Mouse (Mus musculus) A20 (cell line): ENCODE measurements around the gene Mrtfb.

Experiments
- DNase-seq: peaks from one replicate; pipeline ENCODE4 v3.0.0-alpha.2; 2011; ENCODE audit warnings: low read depth, low spot score

Gene Mrtfb

DNA sequence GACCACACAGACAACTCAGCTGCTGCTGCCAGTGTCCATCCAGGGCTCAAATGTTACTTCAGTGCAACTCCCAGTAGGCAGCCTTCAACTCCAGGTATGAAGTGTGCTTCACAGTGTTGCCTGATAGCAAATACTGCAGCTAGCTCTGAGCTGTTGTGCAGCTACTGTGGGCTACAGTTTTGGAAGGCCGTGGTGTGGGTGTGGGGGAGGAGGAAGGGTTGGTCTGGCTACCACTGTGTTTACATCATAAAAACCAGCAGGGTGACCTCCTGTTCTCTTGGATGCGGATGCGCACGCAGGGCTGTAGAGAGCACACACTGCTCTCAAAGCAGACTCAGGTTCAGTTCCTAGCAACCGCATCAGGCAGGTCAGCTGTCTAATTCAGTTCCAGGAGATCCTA is 145.3 kb downstream of the Mrtfb start:
- no peak for DNase-seq

DNA sequence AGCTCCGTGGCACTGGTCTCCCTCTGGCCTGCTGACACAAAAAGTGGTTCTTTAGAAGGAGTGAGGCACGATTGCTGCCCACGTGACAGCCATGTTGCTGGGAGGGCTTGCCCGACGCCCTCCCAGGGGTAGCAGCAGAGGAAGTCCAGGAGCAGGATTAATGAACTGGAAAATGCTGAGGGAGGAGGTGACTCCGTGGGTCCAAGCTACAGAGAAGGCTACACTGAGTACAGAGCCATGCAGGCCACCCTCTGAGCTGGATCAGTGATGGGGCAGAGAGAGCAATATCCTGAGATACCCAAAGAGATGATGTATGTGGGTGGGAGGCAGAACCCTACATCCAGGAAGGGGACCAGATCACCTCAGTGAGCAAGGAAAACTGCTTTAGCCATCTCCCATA is 148.4 kb downstream of the Mrtfb start:
- DNase-seq, result no peak

DNA sequence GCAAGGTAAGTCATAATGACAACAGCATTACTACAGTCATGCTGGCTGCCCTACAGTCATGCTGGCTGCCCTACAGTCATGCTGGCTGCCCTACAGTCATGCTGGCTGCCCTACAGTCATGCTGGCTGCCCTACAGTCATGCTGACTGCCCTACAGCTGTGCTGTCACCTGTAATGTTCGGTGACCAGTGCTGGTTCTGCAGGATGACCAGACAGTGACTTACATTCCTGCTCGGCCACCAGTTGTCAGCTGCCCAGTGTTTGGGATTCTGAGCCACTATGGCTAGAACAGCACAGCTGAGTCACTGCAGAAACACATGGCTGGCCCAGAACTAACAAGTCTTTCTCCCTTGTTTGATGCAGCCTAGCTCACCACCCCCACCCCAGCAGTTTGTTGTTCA is 149.1 kb downstream of the Mrtfb start:
- no peak for DNase-seq

DNA sequence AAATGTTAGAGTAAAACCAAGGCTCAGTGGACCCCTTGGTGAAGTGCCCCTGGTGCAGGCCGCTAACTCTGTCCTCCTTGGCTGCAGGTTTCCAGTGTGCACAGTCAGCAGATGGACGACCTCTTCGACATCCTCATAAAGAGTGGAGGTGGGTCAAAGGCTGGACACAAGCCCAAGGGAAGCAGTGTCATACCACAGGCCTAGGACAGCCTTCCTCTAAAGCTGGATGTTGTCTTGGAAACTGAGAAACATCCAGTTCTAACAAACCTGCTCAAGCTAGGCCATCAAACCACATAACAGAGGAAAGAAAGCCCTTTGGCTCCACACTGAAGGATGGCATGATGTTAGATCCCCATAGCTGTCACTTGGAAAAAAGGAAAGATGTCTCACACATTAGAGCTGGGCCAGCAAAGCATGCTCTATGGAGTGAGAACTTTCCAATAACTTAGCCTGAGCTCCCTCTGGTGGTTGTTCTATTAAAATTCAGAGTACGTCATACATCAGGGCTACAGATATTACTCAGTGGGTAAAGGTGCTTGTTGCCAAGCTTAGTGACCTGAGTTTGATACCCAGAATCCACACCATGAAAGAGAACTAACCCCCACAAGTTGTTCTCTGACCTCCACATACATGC is 153.4 kb downstream of the Mrtfb start:
- peak; percentile 59 for DNase-seq

DNA sequence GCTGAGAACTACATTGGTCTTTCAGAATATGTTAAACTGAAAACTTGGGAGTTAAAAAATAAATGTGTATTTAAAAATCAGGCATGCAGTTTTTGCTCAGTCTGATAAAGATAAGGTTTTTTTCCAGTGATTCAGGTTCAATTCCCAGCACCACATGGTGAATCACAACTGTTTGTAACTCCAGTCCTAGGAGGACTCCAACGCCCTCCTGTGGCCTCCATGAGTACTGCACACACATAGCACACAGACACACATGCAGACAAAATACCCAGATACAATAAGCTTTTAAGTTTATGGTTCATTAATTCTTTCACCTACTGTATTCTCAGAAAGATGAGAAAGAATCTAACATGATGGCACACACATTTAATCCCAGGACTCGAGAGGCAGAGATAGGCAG is 154.5 kb downstream of the Mrtfb start:
- DNase-seq, result no peak

DNA sequence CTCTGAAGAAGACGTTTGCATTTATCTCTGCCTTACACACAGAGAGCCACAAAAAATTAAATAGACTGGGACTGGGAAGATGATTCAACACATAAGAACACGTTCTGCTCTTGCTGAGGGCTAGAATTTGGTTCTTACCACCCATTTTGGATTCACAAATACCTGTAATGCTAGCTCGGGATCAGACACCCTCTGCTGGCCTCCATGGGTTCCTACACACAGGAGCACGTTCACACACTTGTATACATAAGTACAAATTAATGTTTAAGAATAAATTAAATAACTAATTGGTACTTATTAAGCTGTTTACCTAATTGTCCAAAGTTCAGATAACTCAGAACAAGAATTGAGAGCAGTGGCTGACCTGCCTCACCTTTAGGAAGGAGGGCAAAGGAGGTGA is 155.2 kb downstream of the Mrtfb start:
- no peak for DNase-seq

DNA sequence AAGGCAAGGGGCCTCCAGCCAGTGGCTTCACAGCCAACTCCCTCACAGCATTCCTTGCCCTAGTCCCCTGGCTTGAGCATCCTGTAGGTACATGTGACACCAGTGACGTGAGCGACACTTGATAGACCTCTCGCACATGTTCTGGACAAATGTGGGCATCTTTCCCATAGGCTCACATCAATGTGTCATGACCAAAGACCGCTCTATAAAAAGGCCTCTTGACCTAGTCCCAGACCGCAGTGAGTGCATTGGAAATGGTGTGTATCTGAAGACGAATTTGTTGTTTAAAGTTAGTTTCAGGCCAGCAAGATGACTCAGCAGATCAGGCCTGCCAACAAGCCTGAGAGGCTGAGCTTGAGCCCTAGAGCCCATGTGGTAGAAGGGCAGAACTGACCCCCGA is 158.3 kb downstream of the Mrtfb start:
- DNase-seq, result no peak

DNA sequence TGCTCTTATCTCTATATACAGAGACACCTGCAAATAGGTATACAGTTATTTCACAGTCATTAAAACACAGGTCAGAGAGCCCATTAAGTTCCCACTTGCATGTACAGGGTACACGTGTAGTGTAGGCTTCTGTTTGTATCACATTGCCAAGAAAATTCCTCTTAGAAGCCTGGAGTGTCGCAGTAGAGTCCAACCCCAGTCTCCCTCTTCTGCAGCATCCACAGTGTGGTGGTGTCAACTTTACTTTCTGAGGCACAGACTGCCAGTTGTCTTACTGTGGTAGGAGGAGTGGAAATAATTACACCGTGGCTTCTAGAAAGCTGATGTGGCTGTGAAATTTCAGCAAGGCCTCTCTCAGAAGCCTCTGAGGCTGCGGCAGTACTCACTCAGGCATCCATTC is 158.7 kb downstream of the Mrtfb start:
- no peak for DNase-seq

DNA sequence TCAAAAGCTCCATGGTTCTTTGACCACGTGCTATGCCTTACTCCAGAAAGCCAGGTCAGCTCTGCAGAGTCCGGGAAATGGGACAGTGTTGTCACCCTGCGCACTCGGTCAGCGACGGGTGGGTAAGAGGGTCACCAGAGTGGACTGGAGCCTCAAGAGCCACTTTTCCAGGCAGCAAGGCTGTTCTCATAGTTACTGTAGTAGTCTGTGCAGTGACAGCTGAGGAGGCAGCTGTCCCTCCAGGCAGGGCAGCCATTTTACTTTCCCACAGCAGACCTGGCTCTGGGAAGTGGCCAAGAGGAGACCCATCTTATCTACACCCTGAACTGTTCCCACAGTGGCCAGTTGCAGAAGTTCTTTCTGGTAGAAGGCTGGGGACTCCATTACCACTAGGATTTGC is 159.2 kb downstream of the Mrtfb start:
- no peak for DNase-seq

DNA sequence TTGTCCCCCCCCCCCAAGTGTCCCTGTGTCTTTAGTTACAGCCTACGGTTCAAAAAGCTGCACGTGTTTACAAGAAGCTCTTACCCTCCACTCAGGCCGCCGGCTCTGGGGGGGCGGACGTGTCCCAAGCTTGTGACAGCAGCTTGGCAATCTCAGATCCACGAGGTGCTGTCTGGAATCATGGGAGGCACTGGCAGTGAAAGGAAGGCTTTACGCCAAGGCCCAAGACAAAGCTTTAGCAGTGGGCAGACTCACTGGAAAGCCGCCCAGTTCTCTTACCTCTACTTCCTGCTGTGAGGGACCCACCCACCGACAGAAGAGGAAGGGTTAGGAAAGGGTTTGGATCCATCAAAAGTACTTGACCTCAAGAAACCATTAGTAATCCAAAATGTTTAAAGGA is 160.2 kb downstream of the Mrtfb start:
- no peak for DNase-seq

DNA sequence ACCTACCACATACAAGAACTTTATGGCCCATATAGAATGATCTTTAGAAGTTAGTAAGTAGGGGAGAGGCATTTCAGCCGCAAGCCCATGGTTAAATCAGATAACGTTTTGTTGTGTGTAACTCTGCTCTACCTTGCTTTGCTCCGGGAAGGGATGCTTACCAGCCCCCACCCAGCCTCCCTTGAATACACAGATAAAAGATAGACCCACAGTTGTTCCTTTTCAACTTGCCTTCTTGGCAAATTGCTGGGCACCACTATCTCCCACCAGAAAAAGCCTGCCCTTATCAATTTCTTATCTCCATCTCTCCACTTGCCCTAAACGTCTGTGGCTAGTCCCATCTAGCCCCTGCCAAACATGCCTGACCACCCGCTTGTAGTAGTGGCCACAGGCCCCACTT is 161.6 kb downstream of the Mrtfb start:
- no peak for DNase-seq

DNA sequence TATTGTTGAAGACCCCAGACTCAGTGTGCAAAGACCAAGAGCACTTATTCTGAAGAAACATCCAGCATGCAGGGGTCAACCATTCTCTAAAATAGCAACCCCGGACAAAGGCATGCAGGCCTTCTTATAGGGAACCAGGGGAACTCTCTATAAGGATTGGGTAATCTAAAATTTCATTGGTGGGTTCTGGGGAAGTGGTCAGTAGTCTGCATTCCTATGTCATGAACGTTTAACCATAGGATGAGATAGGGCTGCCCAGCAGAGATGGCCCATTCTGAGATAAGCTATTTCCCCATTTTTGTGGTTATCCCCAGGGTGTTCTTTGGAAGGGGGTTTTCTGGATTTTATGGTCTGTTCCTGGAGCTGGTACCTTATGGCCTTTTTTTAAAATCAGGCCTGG is 163.5 kb downstream of the Mrtfb start:
- no peak for DNase-seq

DNA sequence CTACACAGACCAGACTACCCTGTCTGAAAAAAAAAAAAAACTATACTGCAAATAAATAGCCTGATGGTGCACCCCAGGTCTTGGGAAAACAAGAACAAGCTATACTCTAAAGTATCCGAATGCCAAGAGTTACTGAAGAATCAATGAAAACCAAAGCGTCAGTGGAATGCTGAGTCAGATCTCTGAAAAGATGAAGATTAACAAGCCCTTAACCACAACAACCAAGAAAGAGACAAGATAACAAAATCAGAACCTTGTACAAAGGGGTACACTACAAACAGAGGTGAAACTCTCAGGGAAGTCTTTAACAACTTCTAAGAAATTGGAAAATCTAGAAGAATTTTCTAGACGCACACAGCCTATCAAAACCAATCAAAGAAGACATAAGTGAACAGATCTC is 166.2 kb downstream of the Mrtfb start:
- no peak for DNase-seq

DNA sequence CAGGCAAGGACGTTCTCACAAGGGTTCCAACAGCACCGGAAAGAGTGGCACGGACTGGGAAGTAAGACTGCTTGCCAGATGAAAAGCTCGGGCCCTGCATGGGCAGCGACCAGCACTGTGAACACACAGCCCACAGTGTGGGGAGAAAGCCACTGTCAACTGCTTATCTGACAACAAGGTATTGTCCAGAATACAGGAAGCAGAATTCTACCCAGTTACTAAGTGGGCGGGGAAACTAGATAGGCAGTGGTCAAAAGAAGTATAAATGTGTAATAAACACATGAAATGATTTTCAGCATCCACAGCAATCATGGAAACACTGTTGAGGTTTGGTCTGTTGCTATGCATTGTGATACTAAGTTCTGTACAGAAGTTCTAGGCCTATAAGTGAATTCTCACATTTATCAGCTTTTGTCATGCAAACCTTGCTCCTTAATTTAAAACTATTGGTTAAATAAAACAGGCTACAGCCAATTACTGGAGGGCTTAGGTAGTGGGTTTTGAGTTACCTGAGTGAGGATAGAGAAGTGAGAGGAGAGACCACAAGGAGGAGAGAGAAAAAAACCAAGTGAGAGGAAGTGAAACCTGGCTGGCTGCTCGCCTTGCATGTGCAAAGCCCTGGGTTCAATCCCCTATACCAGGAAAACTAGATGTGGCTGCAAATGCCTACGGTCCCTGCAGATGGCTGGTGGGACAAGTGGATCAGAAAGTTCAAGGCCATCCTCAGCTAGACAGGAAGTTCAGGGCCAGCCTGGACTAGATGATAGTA is 167.5 kb downstream of the Mrtfb start:
- peak; percentile 85 for DNase-seq

DNA sequence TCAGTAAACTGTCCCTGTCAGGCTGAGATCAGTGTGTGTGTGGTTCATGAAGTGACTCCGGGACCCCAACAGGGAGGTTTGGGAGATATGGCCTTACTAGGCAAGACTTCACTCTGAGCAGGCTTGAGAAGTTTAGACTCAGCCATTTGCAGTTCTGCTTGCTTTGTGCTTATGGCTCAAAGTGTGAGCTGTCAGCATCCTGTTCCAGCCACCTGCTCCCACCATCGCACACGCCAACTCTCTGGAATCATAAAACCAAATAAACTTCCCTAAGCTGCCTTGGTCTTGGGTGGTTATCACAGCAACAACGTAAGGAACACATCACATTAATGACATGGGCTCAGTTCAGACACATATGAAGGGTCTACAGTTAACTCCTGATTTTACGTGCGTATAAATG is 169.5 kb downstream of the Mrtfb start:
- DNase-seq, result no peak

DNA sequence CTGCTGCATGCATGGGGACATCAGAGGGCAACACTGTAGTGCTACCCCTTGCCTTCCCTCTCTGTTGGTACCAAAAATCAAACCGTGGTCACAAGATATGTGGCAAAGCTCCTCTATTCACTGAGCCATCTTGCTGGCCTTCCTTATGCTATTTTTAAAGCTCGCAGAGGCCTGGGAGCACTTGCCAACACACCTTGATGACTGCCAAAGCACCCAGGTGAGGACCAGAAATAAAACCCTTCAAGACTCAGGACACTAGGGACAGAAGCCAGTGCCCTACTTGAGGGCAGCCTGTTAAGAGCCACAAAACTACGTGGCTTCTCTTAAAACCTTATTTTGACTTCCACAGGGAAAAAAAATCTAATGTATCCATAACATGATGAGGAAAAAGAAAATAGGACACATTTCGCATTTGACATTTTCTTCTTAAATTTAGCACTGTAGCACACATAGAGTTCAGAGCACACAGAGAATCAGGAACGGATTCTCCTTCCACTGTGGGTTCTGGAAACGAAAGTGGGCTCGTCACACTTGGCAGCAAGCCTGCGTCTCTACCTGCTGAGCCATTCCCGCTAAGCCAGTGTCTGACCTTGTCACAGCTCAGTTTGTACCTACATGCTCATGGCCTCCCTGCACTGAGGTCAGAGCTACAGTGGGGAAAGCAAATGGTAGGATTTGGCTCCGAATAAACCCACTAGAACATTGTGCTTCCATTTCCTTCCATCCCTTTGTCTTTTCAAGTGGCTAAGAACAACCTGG is 170.7 kb downstream of the Mrtfb start:
- no peak for DNase-seq

DNA sequence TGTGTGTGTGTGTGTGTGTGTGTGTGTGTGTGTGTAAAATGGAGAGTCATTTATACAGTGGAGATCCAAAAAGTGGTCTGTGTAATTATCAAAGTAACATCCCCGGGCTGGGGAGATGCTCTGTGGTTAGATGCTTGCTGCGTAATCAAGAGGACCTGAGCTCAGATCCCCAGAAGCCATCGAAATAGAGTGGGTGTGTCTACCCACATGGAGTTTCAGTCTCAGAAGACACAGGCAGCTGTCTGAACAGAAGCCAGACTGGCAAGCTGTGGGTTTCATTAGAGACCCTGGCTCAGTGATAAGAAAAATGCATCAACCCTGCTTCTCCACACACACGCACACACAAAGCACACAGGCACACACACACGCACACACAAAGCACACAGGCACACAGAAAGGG is 171.8 kb downstream of the Mrtfb start:
- DNase-seq, result no peak

DNA sequence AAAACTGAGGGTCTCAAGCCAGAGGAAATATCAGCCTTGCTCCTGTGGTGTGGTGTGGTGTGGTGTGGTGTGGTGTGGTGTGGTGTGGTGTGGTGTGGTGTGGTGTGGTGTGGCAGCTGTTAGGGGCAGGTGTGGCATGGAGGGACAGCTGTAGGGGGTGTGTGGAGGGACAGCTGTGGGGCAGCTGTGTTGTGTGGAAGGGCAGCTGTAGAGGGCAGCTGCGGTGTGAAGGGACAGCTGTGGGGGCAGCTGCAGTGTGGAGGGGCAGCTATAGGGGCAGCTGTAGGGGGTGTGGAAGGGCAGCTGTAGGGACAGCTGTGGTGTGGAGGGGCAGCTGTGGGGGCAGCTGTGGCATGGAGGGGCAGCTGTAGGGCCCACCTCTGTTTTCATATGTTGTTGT is 172.5 kb downstream of the Mrtfb start:
- no peak for DNase-seq

DNA sequence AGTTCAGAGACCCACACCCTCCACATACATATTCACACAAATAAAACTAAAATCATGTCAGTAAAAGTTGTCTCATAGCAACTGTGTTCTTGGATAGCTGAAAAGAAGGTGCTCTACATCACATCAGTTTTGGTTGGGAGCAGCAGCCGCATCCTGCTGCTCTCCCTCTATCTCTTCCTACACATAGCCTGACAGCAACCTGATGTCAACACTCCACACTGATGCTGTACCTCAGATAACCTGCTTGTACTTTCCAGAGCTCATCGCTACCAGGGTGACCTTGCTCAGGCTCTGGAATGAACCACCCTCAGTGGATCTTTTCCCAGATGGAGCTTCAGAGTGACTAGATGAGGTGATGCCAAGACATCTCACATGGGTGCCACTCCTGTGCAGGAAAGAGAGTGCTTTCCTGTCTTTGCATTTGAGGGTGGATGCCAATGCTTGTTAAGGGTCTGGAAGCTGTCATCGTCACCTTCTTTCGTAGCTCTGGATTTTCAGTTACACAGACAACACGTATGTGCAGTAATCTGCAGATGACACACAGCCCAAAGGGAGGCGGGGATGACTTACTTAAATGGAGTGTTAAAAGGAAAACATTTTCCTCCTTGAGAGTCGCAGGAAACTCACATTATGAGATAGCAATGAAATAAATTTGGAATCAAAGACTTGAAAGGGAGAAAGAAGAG is 173.8 kb downstream of the Mrtfb start:
- no peak for DNase-seq

DNA sequence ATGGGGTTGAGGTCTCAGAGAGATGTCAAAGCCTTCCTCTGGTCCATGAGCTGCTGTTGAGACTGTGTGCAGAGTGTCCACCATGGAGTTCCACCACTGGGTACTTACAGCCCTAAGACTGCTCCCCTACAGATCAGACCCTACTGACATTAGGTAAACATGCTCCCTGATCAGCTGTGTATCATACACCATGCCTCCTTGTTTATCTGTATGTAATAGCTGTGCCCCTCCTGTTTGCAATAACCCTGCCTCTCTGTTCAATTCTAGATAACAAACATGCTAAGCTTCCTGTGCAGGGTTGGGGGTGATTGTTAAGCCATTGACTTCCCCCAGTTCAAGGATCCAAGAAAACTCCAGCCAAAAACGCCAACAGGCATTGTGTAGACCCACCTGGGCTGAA is 174.7 kb downstream of the Mrtfb start:
- DNase-seq, result no peak

DNA sequence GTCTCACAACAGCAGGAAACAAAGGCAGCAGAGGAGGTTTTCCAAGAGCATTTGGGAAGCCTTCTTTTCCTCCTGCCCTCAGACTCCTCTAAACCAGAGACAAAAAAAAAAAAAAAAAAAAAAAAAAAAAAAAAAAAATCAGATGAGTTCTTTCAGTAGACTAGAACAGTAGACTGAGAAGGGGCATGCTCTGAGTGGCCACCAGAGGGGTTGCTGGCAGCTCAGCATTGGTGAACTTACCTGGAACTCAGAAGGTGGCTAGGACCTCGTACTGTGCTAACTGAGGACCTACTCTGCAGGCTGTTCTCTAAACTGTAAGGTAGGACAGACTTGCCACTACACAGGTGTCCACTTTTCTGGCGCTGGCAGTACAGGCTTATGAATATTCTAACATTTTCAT is 179.3 kb downstream of the Mrtfb start:
- peak; percentile 53 for DNase-seq

DNA sequence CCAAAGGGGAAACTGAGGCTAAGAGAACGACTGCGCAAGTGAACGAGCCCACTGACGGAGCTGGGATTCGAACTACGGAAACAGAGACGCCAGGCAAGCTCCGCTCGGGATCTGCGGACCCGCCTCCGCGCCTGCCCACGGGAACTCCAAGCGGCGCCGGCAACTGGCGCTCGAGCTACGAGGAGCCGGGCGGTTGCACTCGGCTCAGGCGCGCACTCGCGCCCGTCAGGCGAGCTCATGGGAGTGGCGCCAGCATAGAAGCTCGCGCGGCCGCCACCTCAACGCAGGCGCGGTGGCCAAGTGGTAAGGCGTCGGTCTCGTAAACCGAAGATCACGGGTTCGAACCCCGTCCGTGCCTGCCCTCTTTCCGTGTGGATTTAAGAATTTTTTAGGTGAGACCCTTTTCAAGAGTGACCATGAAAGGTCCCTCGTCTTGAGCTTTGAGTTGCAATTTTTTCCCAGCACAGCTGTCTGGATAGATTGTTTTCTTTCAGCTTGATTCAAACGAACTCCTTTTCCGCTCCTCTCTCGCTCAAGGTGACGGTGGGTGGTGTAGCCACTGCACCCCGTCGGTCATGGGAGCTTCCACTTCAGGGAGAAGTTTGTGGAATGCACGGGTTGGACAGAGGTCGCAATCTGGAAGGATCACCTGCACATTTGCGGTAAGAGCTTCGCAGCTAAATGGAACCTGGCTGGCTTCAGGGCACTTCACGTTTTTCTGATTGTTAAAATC is 180.9 kb downstream of the Mrtfb start:
- peak; percentile 97 for DNase-seq
